Mouse (Mus musculus) lung, adult 2 months (tissue): ENCODE data around the gene Csrp3.

ENCODE experiments used
- CTCF ChIP-seq: fragments of 200-500 bp; IDR thresholded peaks from 2 replicates; pipeline ENCODE4 v1.5.1; 2011; ENCODE audit warnings: mild to moderate bottlenecking, low read length, control low read depth; ENCODE audit not compliant: insufficient read depth
- POLR2A ChIP-seq: fragments of 200-500 bp; IDR thresholded peaks from 2 replicates; pipeline ENCODE4 v1.6.1; 2011; ENCODE audit warnings: low read depth, mild to moderate bottlenecking, control low read depth, low read length, borderline replicate concordance; ENCODE audit errors: extremely low read depth

DNA sequence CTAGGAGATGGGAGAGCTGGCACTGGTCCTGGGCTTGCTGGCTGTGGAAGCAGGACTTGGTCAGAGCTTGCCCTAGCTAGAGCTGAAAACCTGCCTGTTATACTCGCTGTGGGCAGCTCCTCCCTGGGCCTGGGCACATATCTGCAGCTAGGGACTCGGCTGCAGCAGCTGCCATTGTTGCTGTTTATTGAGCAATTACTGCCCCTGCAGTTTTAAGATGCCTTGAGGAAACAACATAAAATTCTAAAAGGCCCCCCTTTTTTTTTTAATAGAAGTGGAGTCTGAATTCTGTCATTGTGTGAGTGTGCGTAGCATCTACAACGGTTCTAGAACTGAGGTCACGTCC is 36.4 kb upstream of the Csrp3 start:
- TF ChIP-seq CTCF: no peak
- TF ChIP-seq POLR2A: no peak
